Mouse (Mus musculus) embryonic fibroblast, embryonic 13.5 days (primary cell): ENCODE data around the gene Myh14. TPM values are rescaled to one million over a fixed set of nuclear protein-coding genes. Genes with fewer than 3 reads are reported as not detected.
A peak's percentile ranks its signal among the peaks of the same experiment; 100 is the strongest.

Experiments
- H3K27ac ChIP-seq: 2 replicates; pipeline ENCODE4 v1.5.1; 2012; ENCODE audit warnings: low read length, control low read depth, inconsistent platforms; ENCODE audit not compliant: insufficient read depth
- H3K4me1 ChIP-seq: 2 replicates; pipeline ENCODE4 v1.6.1; 2011; ENCODE audit warnings: low read length; ENCODE audit not compliant: control insufficient read depth, insufficient read depth
- H3K4me3 ChIP-seq: 2 replicates; pipeline ENCODE4 v1.5.1; 2011; ENCODE audit warnings: mild to moderate bottlenecking, control low read depth, low read length; ENCODE audit not compliant: insufficient read depth
- CTCF ChIP-seq: IDR thresholded peaks from 2 replicates; pipeline ENCODE4 v1.5.1; 2011; ENCODE audit warnings: mild to moderate bottlenecking, control low read depth, low read length, moderate library complexity, borderline replicate concordance; ENCODE audit not compliant: insufficient read depth
- POLR2A ChIP-seq: IDR thresholded peaks from 2 replicates; pipeline ENCODE4 v1.6.1; 2011; ENCODE audit warnings: low read depth, mild to moderate bottlenecking, control low read depth, low read length, moderate library complexity
- polyA plus RNA-seq: library from polyadenylated mRNA; stranded (reverse); fragments of >200 nt; gene quantifications from 2 replicates; pipeline ENCODE4 v1.2.4, GENCODE M21; 2011; ENCODE audit warnings: low read depth; ENCODE audit not compliant: missing spikeins, insufficient read length

The Myh14 gene
- polyA plus RNA-seq, 1 experiment, result not detected

GRCm38 (mm10) chr7:44604619-44605018 lies 66.0 kb downstream of the Myh14 start:
- TF ChIP-seq CTCF (no peak), POLR2A (no peak)
- Histone ChIP-seq H3K4me3 (no peak overlapping the region), H3K4me1 (no peaks in the 10 kb centered on the region), H3K27ac (no peak overlapping the region)

GRCm38 (mm10) chr7:44604139-44604606 lies 66.5 kb downstream of the Myh14 start:
- Histone ChIP-seq H3K4me3 (peak overlapping the region; percentile 26), H3K4me1 (no peaks in the 10 kb centered on the region), H3K27ac (no peak overlapping the region)
- TF ChIP-seq CTCF (peak; percentile 25; the same call in 1 of the 2 replicates), POLR2A (0 out of 2 replicates have a peak, but pooled peaks have one; percentile 14)

- no peak for TF ChIP-seq POLR2A
- no peak for TF ChIP-seq CTCF
- no peak overlapping the region for H3K27ac ChIP-seq
- H3K4me1 ChIP-seq, result no peaks in the 10 kb centered on the region
- H3K4me3 ChIP-seq, result no peak overlapping the region
Observed at GRCm38 (mm10) chr7:44603186-44603855, 67.3 kb downstream of the Myh14 start.

DNA sequence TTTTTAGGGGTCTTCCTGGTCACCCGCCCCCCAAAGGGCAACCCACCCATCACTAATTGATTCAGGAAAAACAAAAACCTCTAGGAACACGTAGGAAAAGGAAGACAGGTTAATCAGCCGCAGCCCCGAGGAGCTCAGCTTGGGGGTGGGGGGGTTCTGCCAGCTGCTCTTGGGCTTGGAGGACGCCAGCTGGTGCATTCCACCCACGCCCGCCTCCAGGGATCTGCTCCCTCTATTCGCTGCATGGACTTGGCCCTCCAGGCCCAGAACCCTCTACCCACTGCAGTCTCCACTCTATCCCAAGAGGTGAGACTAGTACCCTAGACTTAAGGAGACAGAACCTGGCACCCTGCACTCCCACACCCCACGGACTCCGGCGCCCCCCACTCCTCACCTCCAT lies 68.2 kb downstream of the Myh14 start:
- TF ChIP-seq CTCF, result no peak
- no peak for TF ChIP-seq POLR2A
- Histone ChIP-seq H3K4me3 (no peak overlapping the region), H3K4me1 (no peaks in the 10 kb centered on the region), H3K27ac (no peak overlapping the region)

GRCm38 (mm10) chr7:44601646-44602045 lies 69.0 kb downstream of the Myh14 start:
- H3K27ac ChIP-seq, result no peak overlapping the region
- H3K4me3 ChIP-seq, result no peak overlapping the region
- TF ChIP-seq CTCF (no peak), POLR2A (no peak)
- H3K4me1 ChIP-seq, result no peaks in the 10 kb centered on the region

DNA sequence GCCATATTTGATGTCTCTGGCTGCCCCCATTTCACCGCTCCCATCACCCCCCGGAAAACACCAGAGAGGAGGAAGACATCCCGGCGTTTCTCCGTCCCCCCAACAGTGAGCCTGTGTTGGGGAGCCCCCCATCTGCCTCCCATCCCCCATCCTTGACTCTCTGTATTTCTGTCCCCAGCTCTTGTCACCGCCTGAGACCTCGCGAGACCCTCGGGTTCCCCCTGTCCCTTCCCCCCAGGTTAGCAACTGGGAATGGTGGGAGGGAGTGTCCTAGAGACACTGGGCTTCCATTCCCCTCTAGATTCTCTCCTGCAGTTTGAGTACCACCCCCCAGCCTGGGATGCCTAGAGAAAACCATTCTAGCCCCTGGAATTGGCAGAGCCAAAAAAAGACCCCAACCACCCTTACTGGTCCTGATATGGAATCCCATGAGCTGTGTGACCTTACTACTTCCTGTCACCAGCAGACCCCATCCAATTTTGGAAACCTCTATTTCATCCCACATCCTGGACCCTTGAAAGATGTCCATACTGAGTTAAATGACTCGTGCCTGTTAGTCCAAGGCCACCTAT lies 69.9 kb downstream of the Myh14 start:
- Histone ChIP-seq H3K27ac (no peak overlapping the region), H3K4me3 (no peak overlapping the region), H3K4me1 (no peaks in the 10 kb centered on the region)
- no peak for TF ChIP-seq CTCF
- TF ChIP-seq POLR2A, result no peak

GRCm38 (mm10) chr7:44598336-44598735 lies 72.3 kb downstream of the Myh14 start:
- Histone ChIP-seq H3K27ac (no peak overlapping the region), H3K4me1 (no peaks in the 10 kb centered on the region), H3K4me3 (no peak overlapping the region)
- TF ChIP-seq CTCF (no peak), POLR2A (no peak)

- Histone ChIP-seq H3K27ac (no peak overlapping the region), H3K4me1 (no peaks in the 10 kb centered on the region), H3K4me3 (no peak overlapping the region)
- TF ChIP-seq POLR2A (no peak), CTCF (no peak)
Observed at GRCm38 (mm10) chr7:44597666-44598065, 73.0 kb downstream of the Myh14 start.

DNA sequence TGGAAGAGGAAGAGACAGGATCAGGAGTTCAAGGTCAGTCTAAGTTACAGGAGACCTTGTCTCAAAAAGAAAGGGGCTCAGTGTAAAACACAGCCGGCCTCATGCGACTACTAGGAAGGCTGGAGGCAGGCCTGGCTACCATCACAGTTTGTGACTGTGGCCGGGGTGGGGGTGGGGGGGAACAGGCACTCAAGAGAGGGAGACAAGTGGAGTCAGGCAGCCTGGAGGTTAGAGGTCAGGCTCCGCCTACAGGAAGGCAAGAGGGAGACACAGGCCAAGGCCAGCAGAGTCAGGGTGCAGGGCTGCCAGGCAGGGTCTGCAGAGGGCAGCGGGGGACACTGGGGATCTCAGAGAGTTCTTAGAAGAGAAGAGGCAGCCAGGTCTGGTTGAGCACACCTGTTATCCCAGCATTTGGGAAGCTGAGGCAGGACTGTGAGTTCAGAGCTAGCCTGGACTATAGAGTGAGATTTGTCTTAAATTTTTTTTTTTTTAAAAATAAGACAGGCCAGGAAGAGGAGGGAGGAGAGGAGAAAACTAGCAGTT lies 73.6 kb downstream of the Myh14 start:
- TF ChIP-seq POLR2A (no peak), CTCF (no peak)
- Histone ChIP-seq H3K4me3 (no peak overlapping the region), H3K4me1 (no peaks in the 10 kb centered on the region), H3K27ac (no peak overlapping the region)

DNA sequence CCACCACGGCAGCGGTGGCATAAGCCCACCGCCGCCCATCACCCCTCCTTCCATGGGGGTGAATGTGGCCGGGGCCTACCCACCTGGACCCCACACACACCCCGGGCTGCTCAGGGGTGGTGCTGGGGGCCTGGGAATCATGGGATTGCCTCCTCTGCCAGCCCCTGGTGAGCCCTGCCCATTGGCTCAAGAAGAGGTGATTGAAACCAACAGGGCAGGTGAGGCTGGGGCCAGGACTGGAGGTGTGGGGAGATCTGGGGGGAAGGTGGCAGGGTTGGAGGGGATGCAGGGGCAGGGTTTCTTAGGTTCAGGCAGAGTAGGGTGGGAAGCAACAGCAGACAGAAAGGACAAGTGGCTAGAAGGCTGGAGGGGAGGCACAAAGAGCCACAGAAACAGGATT lies 74.6 kb downstream of the Myh14 start:
- no peak for TF ChIP-seq CTCF
- TF ChIP-seq POLR2A, result no peak

More for the DNA sequence above, 74.6 kb downstream of the Myh14 start:
- Histone ChIP-seq H3K4me1 (no peaks in the 10 kb centered on the region), H3K4me3 (no peak overlapping the region), H3K27ac (no peak overlapping the region)
